Mouse (Mus musculus) lung, embryonic 14.5 days (tissue): Measurements from ENCODE around the gene Tbc1d12. TPM values are rescaled to one million over a fixed set of nuclear protein-coding genes. Genes with fewer than 3 reads are reported as not detected.

Experiments used
- ATAC-seq: fragments of 200-750 bp; cut with Nextera tagmentation; 2 replicates; pipeline ENCODE4 v1.8.0; 2017; ENCODE audit warnings: mild to moderate bottlenecking, moderate TSS enrichment, moderate library complexity; ENCODE audit not compliant: insufficient read depth
- DNase-seq: peaks from one replicate; pipeline ENCODE4 v3.0.0-alpha.2; 2015
- H3K27ac ChIP-seq: fragments of 300-500 bp; sonication (generic); 2 replicates; pipeline ENCODE4 v1.5.1; 2014; ENCODE audit warnings: low read depth, mild to moderate bottlenecking, moderate library complexity
- H3K27me3 ChIP-seq: fragments of 300-500 bp; sonication (generic); 2 replicates; pipeline ENCODE4 v1.6.1; 2014; ENCODE audit warnings: low read length, control low read depth; ENCODE audit not compliant: insufficient read depth
- H3K36me3 ChIP-seq: fragments of 300-500 bp; sonication (generic); 2 replicates; pipeline ENCODE4 v1.6.1; 2014; ENCODE audit warnings: control low read depth; ENCODE audit not compliant: insufficient read depth
- H3K4me1 ChIP-seq: fragments of 300-500 bp; sonication (generic); 2 replicates; pipeline ENCODE4 v1.6.1; 2014; ENCODE audit warnings: antibody characterized with exemption, control low read depth; ENCODE audit not compliant: insufficient read depth
- H3K4me2 ChIP-seq: fragments of 300-500 bp; sonication (generic); 2 replicates; pipeline ENCODE4 v1.6.1; 2014; ENCODE audit warnings: mild to moderate bottlenecking
- H3K4me3 ChIP-seq: fragments of 300-500 bp; sonication (generic); 2 replicates; pipeline ENCODE4 v1.5.1; 2014; ENCODE audit warnings: low read depth, low read length
- H3K9ac ChIP-seq: fragments of 300-500 bp; sonication (generic); 2 replicates; pipeline ENCODE4 v1.6.1; 2014
- H3K9me3 ChIP-seq: fragments of 300-500 bp; sonication (generic); 2 replicates; pipeline ENCODE4 v1.6.1; 2016; ENCODE audit warnings: low read depth, low read length, control low read depth
- CTCF ChIP-seq: IDR thresholded peaks from 2 replicates; pipeline ENCODE4 v1.5.1; 2016; ENCODE audit warnings: antibody characterized with exemption, low read depth
- WGBS: fragments of 180-500 bp; shearing (Covaris S2); extraction: QIAGEN DNeasy Blood & Tissue Kit; methylation state at CpG from one replicate; pipeline ENCODE4 v1.1.7; 2014; 5-methylcytosine and 5-hydroxymethylcytosine counted together
- polyA plus RNA-seq: library from polyadenylated mRNA; unstranded; fragments of >200 nt; fragmentation: Nextera tagmentation; extraction: Ambion mirVana; gene quantifications from 2 replicates; pipeline ENCODE4 v1.2.1, GENCODE M21; 2014

Gene Tbc1d12
- polyA plus RNA-seq, 1 experiment from 2014 or later: 3.8 TPM

- ATAC-seq: peak; percentile 95
- Histone ChIP-seq H3K9ac (peak within 1 kb of the TSS; percentile 94), H3K9me3 (no peaks in the 10 kb centered on the region), H3K36me3 (peaks cover 33% of the 10 kb centered on the region), H3K4me2 (peak within 1 kb of the TSS; percentile 86), H3K27ac (peak within 1 kb of the TSS; percentile 94), H3K27me3 (no peaks in the 10 kb centered on the region), H3K4me3 (peak within 1 kb of the TSS; percentile 86), H3K4me1 (peaks cover 9% of the 10 kb centered on the region)
- no peak for TF ChIP-seq CTCF
- peak; percentile 98 for DNase-seq
- under 1% methylated on average over 76 of the region's 76 CpGs for WGBS
Observed at GRCm38 (mm10) chr19:38930788-38931565, 94.6 kb downstream of the Tbc1d12 start, which contains the start of gene Hells. TSS of gene Hells (plus strand) at chr19:38930915.

GRCm38 (mm10) chr19:38931566-38931890 lies 95.1 kb downstream of the Tbc1d12 start:
- H3K4me3 ChIP-seq: peak overlapping the region; percentile 86
- 0% methylated on average over 6 of the region's 6 CpGs for WGBS
- peaks cover 9% of the 10 kb centered on the region for H3K4me1 ChIP-seq
- no peak for ATAC-seq
- H3K27ac ChIP-seq: peak overlapping the region; percentile 94
- no peak for TF ChIP-seq CTCF
- no peaks in the 10 kb centered on the region for H3K9me3 ChIP-seq
- H3K27me3 ChIP-seq: no peaks in the 10 kb centered on the region
- H3K4me2 ChIP-seq: peak overlapping the region; percentile 86
- peaks cover 37% of the 10 kb centered on the region for H3K36me3 ChIP-seq
- H3K9ac ChIP-seq: peak overlapping the region; percentile 94
- no peak for DNase-seq

GRCm38 (mm10) chr19:38944590-38945307 lies 108.4 kb downstream of the Tbc1d12 start:
- no peak overlapping the region for H3K9ac ChIP-seq
- no peak for TF ChIP-seq CTCF
- no peak overlapping the region for H3K4me2 ChIP-seq
- no peak overlapping the region for H3K4me3 ChIP-seq
- no peaks in the 10 kb centered on the region for H3K27me3 ChIP-seq
- H3K27ac ChIP-seq: no peak overlapping the region
- peaks cover 62% of the 10 kb centered on the region for H3K36me3 ChIP-seq
- no peak for ATAC-seq
- DNase-seq: no peak
- H3K4me1 ChIP-seq: no peaks in the 10 kb centered on the region
- WGBS: 81% methylated on average over 2 of the region's 2 CpGs
- no peaks in the 10 kb centered on the region for H3K9me3 ChIP-seq

Other genes starting within 250 kb of the Tbc1d12 start
- 9.8 and 10.0 TPM in 2 replicates for gene Noc3l, start 17.3 kb upstream of the Tbc1d12 start, polyA plus RNA-seq
- gene Hells, start 94.3 kb downstream of the Tbc1d12 start, polyA plus RNA-seq: 62.1 and 64.5 TPM in 2 replicates
- not detected in 2 replicates for gene Cyp2c55, start 170.4 kb downstream of the Tbc1d12 start, polyA plus RNA-seq
- not detected in 2 replicates for gene Cyp2c65, start 224.4 kb downstream of the Tbc1d12 start, polyA plus RNA-seq